Mouse (Mus musculus) hindbrain, embryonic 11.5 days (tissue): ENCODE measurements around the gene Uqcr11. TPM values are rescaled to one million over a fixed set of nuclear protein-coding genes. Genes with fewer than 3 reads are reported as not detected.

ENCODE experiments used
- ATAC-seq: fragments of 200-750 bp; cut with Nextera tagmentation; 2 replicates; pipeline ENCODE4 v1.8.0; 2017; ENCODE audit warnings: mild to moderate bottlenecking, moderate TSS enrichment, moderate library complexity; ENCODE audit not compliant: low FRiP score
- DNase-seq: peaks from one replicate; pipeline ENCODE4 v3.0.0-alpha.2; 2015; ENCODE audit warnings: low spot score
- H3K27ac ChIP-seq: fragments of 300-500 bp; sonication (generic); 2 replicates; pipeline ENCODE4 v1.5.1; 2014; ENCODE audit warnings: mild to moderate bottlenecking, low read depth, low read length
- H3K27me3 ChIP-seq: fragments of 300-500 bp; sonication (generic); 2 replicates; pipeline ENCODE4 v1.6.1; 2014; ENCODE audit warnings: mild to moderate bottlenecking, low read length, moderate library complexity, mixed read lengths; ENCODE audit not compliant: control insufficient read depth, insufficient read depth
- H3K36me3 ChIP-seq: fragments of 300-500 bp; sonication (generic); 2 replicates; pipeline ENCODE4 v1.6.1; 2014; ENCODE audit warnings: mild to moderate bottlenecking, low read length, moderate library complexity, mixed read lengths; ENCODE audit not compliant: control insufficient read depth, insufficient read depth
- H3K4me1 ChIP-seq: fragments of 300-500 bp; sonication (generic); replicated peaks from 2 replicates; pipeline ENCODE4 v1.6.1; 2014; ENCODE audit warnings: low read length, mixed read lengths; ENCODE audit not compliant: control insufficient read depth, insufficient read depth
- H3K4me2 ChIP-seq: fragments of 300-500 bp; sonication (generic); replicated peaks from 2 replicates; pipeline ENCODE4 v1.6.1; 2014; ENCODE audit warnings: mild to moderate bottlenecking, low read depth, low read length
- H3K4me3 ChIP-seq: fragments of 300-500 bp; sonication (generic); 2 replicates; pipeline ENCODE4 v1.5.1; 2014; ENCODE audit warnings: low read depth, low read length
- H3K9ac ChIP-seq: fragments of 300-500 bp; sonication (generic); 2 replicates; pipeline ENCODE4 v1.6.1; 2014; ENCODE audit warnings: low read depth, low read length
- H3K9me3 ChIP-seq: fragments of 300-500 bp; sonication (generic); 2 replicates; pipeline ENCODE4 v1.6.1; 2016; ENCODE audit warnings: low read length; ENCODE audit not compliant: control insufficient read depth
- WGBS: fragments of 180-500 bp; shearing (Covaris S2); extraction: QIAGEN DNeasy Blood & Tissue Kit; methylation state at CpG from one replicate; pipeline ENCODE4 v1.1.7; 2014; 5-methylcytosine and 5-hydroxymethylcytosine counted together
- polyA plus RNA-seq: library from polyadenylated mRNA; unstranded; fragments of >200 nt; fragmentation: Nextera tagmentation; extraction: Ambion mirVana; gene quantifications from 2 replicates; pipeline ENCODE4 v1.2.1, GENCODE M21; 2014

The Uqcr11 gene
- polyA plus RNA-seq, 1 experiment from 2014 or later = 466 TPM

GRCm38 (mm10) chr10:80382641-80383365, 23.8 kb downstream of the Uqcr11 start:
- peaks cover 21% of the 10 kb centered on the region for H3K36me3 ChIP-seq
- H3K4me1 ChIP-seq = peaks cover 12% of the 10 kb centered on the region
- WGBS = 90% methylated on average over 7 of the region's 7 CpGs
- H3K27me3 ChIP-seq = no peaks in the 10 kb centered on the region
- ATAC-seq (no peak), DNase-seq (no peak)
- H3K9ac ChIP-seq = no peak overlapping the region
- H3K27ac ChIP-seq = no peak overlapping the region
- no peaks in the 10 kb centered on the region for H3K9me3 ChIP-seq
- H3K4me3 ChIP-seq = no peak overlapping the region
- H3K4me2 ChIP-seq = peak overlapping the region; percentile 80; the same call in 1 of the 2 replicates

- no peaks in the 10 kb centered on the region for H3K27me3 ChIP-seq
- 48% methylated on average over 10 of the region's 10 CpGs for WGBS
- no peak overlapping the region for H3K27ac ChIP-seq
- no peak overlapping the region for H3K4me2 ChIP-seq
- no peak for DNase-seq
- ATAC-seq = no peak
- H3K4me1 ChIP-seq = no peaks in the 10 kb centered on the region
- peaks cover 14% of the 10 kb centered on the region for H3K36me3 ChIP-seq
- no peaks in the 10 kb centered on the region for H3K9me3 ChIP-seq
- H3K9ac ChIP-seq = no peak overlapping the region
- no peak overlapping the region for H3K4me3 ChIP-seq
Observed at GRCm38 (mm10) chr10:80377716-80378115, 28.9 kb downstream of the Uqcr11 start.

GRCm38 (mm10) chr10:80376160-80376559, 30.5 kb downstream of the Uqcr11 start:
- Histone ChIP-seq H3K4me3 (no peak overlapping the region), H3K9ac (no peak overlapping the region), H3K27me3 (no peaks in the 10 kb centered on the region), H3K36me3 (peaks cover 4% of the 10 kb centered on the region), H3K4me1 (no peaks in the 10 kb centered on the region), H3K4me2 (no peak overlapping the region), H3K27ac (no peak overlapping the region), H3K9me3 (no peaks in the 10 kb centered on the region)
- DNase-seq (peak; percentile 97), ATAC-seq (no peak)
- 2% methylated on average over 7 of the region's 7 CpGs for WGBS

- Histone ChIP-seq H3K4me1 (no peaks in the 10 kb centered on the region), H3K36me3 (no peaks in the 10 kb centered on the region), H3K4me3 (no peak overlapping the region), H3K27me3 (no peaks in the 10 kb centered on the region), H3K27ac (no peak overlapping the region), H3K9me3 (no peaks in the 10 kb centered on the region), H3K4me2 (no peak overlapping the region), H3K9ac (no peak overlapping the region)
- DNase-seq (peak; percentile 74), ATAC-seq (no peak)
- WGBS = 20% methylated on average over 6 of the region's 6 CpGs
Observed at GRCm38 (mm10) chr10:80374063-80374462, 32.6 kb downstream of the Uqcr11 start.

- DNase-seq (no peak), ATAC-seq (no peak)
- Histone ChIP-seq H3K4me3 (no peak overlapping the region), H3K27me3 (no peaks in the 10 kb centered on the region), H3K4me1 (no peaks in the 10 kb centered on the region), H3K9ac (no peak overlapping the region), H3K36me3 (no peaks in the 10 kb centered on the region), H3K27ac (no peak overlapping the region), H3K9me3 (no peaks in the 10 kb centered on the region), H3K4me2 (no peak overlapping the region)
- 85% methylated on average over 6 of the region's 6 CpGs for WGBS
Observed at GRCm38 (mm10) chr10:80372706-80373105, 33.9 kb downstream of the Uqcr11 start.

GRCm38 (mm10) chr10:80371983-80372382, 34.6 kb downstream of the Uqcr11 start:
- Histone ChIP-seq H3K36me3 (no peaks in the 10 kb centered on the region), H3K27me3 (no peaks in the 10 kb centered on the region), H3K9me3 (no peaks in the 10 kb centered on the region), H3K4me1 (no peaks in the 10 kb centered on the region), H3K4me2 (no peak overlapping the region), H3K27ac (no peak overlapping the region), H3K9ac (no peak overlapping the region), H3K4me3 (no peak overlapping the region)
- 56% methylated on average over 9 of the region's 9 CpGs for WGBS
- DNase-seq (no peak), ATAC-seq (no peak)

GRCm38 (mm10) chr10:80371411-80371966, 35.1 kb downstream of the Uqcr11 start:
- Histone ChIP-seq H3K4me3 (peak overlapping the region; percentile 10; the same call in 1 of the 2 replicates), H3K9ac (no peak overlapping the region), H3K27ac (no peak overlapping the region), H3K36me3 (no peaks in the 10 kb centered on the region), H3K27me3 (no peaks in the 10 kb centered on the region; the same call in 1 of the 2 replicates), H3K9me3 (no peaks in the 10 kb centered on the region), H3K4me2 (peak overlapping the region; percentile 11; the same call in 1 of the 2 replicates), H3K4me1 (no peaks in the 10 kb centered on the region)
- ATAC-seq = peak; percentile 44; the same call in 1 of the 2 replicates
- 3% methylated on average over 12 of the region's 12 CpGs for WGBS
- DNase-seq = peak; percentile 76

GRCm38 (mm10) chr10:80369995-80370747, 36.5 kb downstream of the Uqcr11 start:
- no peaks in the 10 kb centered on the region for H3K9me3 ChIP-seq
- H3K27me3 ChIP-seq = no peaks in the 10 kb centered on the region; the same call in 1 of the 2 replicates
- ATAC-seq = no peak
- no peak for DNase-seq
- H3K9ac ChIP-seq = no peak overlapping the region
- no peaks in the 10 kb centered on the region for H3K36me3 ChIP-seq
- no peak overlapping the region for H3K4me3 ChIP-seq
- no peak overlapping the region for H3K27ac ChIP-seq
- no peaks in the 10 kb centered on the region for H3K4me1 ChIP-seq
- H3K4me2 ChIP-seq = no peak overlapping the region
- 83% methylated on average over 21 of the region's 21 CpGs for WGBS
